Mouse (Mus musculus) adrenal gland, adult (tissue): Measurements from ENCODE around the gene Ercc8.

Source experiments
- DNase-seq, 2 experiments: peaks; one replicate each; pipeline ENCODE4 v3.0.0; 2022 to 2023; ENCODE audit warnings: low spot score in 1 of 2; ENCODE audit not compliant: inconsistent age in 2 of 2

Gene Ercc8

GRCm38 (mm10) chr13:108157156-108157555 lies 1.4 kb upstream of the Ercc8 start:
- no peak for DNase-seq

GRCm38 (mm10) chr13:108157732-108158464 lies 633 bp upstream of the Ercc8 start:
- DNase-seq = no peak

- DNase-seq = no peak
Measured at GRCm38 (mm10) chr13:108159241-108159575, 677 bp downstream of the Ercc8 start.

- peak in 1 of 2 experiments; percentile 42 for DNase-seq
Measured at GRCm38 (mm10) chr13:108159963-108160362, 1.4 kb downstream of the Ercc8 start.

- no peak for DNase-seq
Measured at GRCm38 (mm10) chr13:108163912-108164311, 5.4 kb downstream of the Ercc8 start.

- no peak for DNase-seq
Measured at GRCm38 (mm10) chr13:108164621-108165020, 6.1 kb downstream of the Ercc8 start.

- DNase-seq = no peak
Measured at GRCm38 (mm10) chr13:108170002-108170401, 11.5 kb downstream of the Ercc8 start.

GRCm38 (mm10) chr13:108170511-108170910 lies 12.0 kb downstream of the Ercc8 start:
- no peak for DNase-seq

- no peak for DNase-seq
Measured at GRCm38 (mm10) chr13:108179618-108180017, 21.1 kb downstream of the Ercc8 start.

- no peak for DNase-seq
Measured at GRCm38 (mm10) chr13:108180821-108181220, 22.3 kb downstream of the Ercc8 start.

GRCm38 (mm10) chr13:108184743-108185255 lies 26.3 kb downstream of the Ercc8 start:
- no peak for DNase-seq

GRCm38 (mm10) chr13:108185530-108185929 lies 27.0 kb downstream of the Ercc8 start:
- DNase-seq = no peak

GRCm38 (mm10) chr13:108187994-108188393 lies 29.5 kb downstream of the Ercc8 start:
- no peak for DNase-seq

- peak; percentile 26 to 80 for DNase-seq
Measured at GRCm38 (mm10) chr13:108191074-108191720, 32.7 kb downstream of the Ercc8 start.

- DNase-seq = no peak
Measured at GRCm38 (mm10) chr13:108195474-108195873, 36.9 kb downstream of the Ercc8 start.

- DNase-seq = no peak
Measured at GRCm38 (mm10) chr13:108204857-108205256, 46.3 kb downstream of the Ercc8 start.

- no peak for DNase-seq
Measured at GRCm38 (mm10) chr13:108207447-108207846, 48.9 kb downstream of the Ercc8 start.

GRCm38 (mm10) chr13:108208090-108208489 lies 49.6 kb downstream of the Ercc8 start:
- DNase-seq = no peak

- no peak for DNase-seq
Measured at GRCm38 (mm10) chr13:108210960-108211359, 52.4 kb downstream of the Ercc8 start.

- no peak for DNase-seq
Measured at GRCm38 (mm10) chr13:108212397-108213018, 54.0 kb downstream of the Ercc8 start.

GRCm38 (mm10) chr13:108214081-108214484 lies 55.6 kb downstream of the Ercc8 start, which contains the start of gene Elovl7:
TSS of gene Elovl7 (plus strand) at chr13:108214404.
- DNase-seq = peak; percentile 80 to 87
